Mouse (Mus musculus): ENCODE measurements at regions not wholly inside any gene's neighbourhood (a gene's known extent, or its start where the extent isn't known, plus 50 kb on each side); places are given as distances from the start of the nearest gene placed in this dataset.

DNA sequence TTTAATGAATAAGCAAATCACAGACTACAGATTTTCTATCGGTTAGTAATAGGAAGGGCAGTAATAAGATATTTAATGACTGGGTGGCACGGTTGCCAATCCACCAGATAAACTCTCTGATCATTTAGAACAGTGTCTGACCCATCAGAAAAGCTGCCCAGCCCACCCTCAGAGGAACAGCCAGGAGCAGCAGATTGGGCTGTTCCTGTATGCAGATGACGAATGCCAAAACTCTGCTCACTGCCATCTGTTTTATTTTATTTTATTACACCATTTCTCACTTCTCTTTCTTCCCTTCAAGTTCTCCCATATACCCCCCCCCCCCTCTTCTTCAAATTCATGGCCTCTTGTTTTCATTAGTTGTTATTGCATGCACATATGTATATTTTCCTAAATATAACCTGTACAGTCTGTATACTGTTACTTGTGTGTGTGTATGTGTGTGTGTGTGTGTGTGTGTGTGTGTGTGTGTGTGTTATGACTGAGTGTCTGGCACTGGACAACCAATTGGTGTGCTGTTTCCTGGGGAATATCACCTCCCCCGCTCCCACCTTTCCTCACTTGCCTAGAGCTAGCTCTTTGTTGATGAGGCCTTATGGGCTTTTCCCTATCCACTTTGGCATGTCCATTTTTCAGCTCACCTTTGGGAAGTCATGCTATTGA is 260.9 kb downstream of the Olfm4 start:
- intact Hi-C loops (cut with DNase I), result no loop called here

DNA sequence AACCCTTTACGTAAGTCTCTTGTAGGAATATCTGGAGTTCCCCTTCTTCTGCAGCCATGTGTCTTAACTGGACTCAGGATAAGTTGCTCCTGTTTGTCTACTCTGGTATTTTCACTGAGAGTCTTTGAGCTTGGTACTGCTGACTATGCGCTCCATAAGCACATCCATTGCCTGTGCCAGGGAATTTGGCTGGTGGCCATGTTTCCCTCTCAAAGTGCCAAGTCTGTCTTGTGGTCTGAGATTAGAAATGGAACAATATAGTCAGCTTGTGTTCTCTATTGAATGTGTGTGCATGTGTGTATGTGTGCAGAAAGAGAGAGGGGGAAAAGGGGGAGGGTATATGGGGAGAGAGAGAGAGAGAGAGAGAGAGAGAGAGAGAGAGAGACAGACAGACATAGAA is 263.7 kb downstream of the Olfm4 start:
- intact Hi-C loops (cut with DNase I), result no loop called here

DNA sequence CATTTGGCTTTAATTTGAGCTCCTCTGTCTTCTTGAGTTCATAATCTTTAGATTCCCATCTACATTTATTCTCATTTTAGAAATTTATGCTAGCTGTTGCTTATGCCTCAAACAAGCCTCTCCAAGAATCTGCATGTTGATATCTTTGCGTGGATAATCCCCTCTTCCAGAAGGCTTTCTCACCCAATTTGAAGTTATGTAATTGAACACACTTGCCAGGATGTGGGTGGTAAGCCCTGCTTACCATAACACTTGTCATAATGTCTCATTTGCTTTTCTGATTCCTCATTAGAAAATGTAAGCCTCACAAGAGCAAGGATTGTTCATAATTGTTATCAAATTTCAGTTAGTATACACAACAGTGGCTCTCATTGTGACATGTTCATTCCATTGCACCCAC is 266.0 kb downstream of the Olfm4 start:
- intact Hi-C loops (cut with DNase I), result no loop called here

DNA sequence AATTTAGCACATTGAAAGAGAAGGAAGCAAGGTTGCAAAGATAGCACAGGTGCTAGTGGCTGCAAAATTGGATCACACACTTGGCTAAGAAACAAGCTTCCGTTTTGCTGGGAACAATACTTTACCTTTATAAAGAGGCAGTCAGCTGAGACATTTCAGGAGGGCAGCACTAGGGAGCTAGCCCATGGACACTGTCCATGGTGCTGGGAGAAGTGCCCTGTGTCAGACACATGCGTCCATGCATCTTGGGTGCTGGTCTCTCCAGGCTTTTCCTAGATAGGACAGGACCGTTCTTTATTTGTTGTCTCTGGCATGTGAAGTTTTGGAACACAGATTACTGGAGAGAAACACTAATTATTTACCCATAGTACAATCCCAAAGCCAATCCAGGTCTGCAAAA is 273.2 kb downstream of the Olfm4 start:
- intact Hi-C loops (cut with DNase I), result no loop called here

DNA sequence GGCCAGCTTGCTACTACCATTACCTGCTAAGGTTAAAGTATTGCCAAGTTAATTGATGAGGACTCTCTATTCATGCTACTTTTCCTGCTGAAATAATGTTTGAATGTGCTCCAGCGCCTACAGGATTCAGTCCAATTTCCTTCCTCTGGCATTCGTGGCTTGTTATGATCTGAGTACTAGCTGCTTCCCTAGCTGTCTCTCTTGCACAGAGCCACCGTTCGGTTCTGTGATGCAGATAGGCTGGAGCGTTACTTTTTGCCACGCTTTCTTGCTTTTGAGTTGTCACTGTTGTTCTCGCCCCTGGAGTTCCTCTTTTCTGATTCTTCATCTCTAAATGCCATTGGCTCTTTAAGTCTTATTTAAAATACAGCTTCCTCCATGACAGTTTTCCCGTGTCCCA is 279.3 kb downstream of the Olfm4 start:
- intact Hi-C loops (cut with DNase I), result no loop called here

DNA sequence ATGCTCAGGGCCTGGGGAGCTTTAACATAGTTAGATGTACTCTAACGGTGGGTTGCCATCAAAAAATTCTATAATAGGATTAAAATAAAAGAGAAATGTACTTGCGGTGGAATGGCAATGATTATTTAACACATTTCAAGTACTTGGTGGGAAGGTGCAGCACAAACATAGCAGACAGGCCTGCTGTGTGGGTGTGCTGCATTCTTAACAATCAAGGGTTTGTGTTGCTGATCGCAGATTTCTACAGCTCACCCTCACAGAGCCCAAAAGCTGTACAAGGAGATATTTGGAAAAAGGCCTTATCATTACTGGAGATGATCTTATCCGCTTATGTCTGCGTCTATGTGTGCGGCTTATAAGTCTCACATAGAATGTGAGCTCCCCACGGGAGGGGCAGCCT is 281.2 kb downstream of the Olfm4 start:
- intact Hi-C loops (cut with DNase I), result no loop called here

DNA sequence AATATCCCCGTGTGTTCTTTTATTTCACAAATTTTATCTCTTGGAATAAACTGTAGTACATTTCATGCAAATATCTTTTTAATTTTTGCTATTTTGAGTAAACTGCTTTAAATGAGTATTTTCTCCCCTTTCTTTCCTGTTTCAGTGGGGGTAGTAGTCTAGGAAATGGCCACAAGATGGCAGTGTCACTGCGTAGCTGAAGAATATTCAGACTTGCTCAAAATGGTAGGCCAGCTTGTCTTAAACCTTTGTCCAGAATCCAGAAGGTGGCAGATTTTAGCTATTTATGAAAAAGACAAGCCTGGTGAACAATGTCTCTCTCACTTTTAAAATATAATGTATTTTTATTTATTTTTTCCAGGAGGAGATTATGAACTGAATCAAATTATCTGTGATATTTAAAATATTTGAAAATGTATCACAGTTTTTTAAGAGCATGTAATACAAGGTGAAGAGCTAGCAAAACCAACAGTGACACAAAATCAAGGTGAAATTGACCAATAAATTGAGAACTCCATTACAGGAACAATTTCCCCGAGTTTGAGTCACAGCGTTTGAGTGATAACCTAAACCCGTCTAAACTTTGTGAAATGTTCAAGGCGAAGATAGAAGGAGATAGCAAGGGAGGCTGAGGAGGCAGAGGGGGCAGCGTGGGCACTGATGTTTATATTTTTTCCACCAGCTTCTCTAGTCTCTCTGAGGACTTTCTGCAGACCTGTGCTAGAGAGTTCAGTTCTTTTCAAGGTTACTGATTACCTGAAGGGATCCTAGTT is 285.5 kb downstream of the Olfm4 start:
- intact Hi-C loops (cut with DNase I), result no loop called here

DNA sequence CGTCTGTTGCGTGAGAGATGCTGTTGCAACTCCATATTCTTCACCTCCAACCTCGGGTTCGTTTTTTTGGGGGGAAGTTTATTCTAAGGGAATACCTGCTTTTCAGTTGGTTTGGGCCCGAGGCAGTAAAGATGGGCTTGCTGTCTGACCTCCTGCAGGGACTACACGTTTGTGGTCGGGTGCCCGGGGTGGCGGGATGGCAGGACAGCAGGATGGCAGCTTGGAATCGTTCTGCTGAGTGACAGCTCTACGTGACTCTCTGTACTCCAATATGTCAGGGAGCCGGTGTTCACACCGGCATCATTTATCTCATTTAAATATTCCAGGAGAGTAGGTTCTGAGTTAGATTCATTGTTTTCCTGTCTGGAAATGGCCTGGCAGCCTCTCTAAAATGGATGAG is 286.2 kb downstream of the Olfm4 start:
- intact Hi-C loops (cut with DNase I), result no loop called here

DNA sequence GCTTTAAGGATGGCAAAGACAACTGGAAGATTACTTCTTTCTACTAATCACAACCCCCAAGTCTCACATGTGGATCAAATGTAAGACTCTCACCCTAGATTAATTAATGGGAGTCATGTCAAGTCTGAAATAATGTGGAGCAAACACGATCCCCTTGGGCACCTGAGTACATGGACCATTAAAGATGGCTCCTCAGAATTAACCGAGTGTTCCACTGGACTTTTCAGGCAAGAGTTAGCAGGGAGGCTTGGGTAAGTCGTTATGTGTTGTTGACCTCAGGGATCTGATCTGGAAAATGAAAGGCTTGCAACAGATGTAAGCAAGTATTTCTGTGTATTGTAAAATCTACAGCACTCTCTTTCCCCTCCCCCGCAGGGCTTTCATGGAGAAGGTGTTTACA is 296.3 kb downstream of the Olfm4 start:
- intact Hi-C loops (cut with DNase I), result no loop called here

DNA sequence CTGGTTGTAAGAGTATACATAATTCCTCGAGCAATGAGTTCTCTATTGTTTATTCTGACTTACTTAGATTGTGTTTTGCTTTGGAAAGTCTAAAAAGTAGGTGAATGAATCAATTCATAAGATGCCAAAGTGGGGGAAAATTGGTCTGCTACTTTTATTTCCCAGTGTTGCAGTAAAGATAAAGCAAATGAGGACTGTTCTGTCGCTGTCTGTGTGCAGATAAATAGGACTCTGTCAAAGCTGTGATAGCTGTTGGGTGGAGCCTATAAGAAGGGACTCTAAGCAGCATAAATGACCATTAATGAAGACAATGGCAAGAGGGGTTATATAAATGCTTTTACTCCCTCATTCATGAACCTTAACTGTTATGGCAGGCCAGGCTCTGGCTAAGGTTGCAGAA is 299.8 kb downstream of the Olfm4 start:
- intact Hi-C loops (cut with DNase I), result no loop called here

DNA sequence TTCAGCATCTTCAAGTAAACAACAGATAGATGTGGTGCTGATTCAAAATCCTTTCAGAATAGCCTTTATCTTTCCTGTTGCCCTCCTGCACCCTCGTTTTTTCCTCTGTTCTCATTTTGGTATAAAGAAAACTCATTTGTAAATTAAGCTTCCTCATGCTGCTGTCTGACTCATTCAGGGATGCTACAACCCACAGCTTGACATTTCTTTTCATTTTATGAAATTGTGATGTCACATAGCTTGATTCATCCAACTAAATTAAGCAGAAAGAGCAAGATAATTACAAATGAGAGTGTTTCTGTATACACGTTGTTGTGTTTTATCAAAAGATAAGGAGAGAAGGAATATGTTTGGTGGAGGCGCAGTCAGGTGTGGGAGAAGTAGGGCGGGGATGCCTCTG is 307.5 kb downstream of the Olfm4 start:
- intact Hi-C loops (cut with DNase I), result no loop called here

DNA sequence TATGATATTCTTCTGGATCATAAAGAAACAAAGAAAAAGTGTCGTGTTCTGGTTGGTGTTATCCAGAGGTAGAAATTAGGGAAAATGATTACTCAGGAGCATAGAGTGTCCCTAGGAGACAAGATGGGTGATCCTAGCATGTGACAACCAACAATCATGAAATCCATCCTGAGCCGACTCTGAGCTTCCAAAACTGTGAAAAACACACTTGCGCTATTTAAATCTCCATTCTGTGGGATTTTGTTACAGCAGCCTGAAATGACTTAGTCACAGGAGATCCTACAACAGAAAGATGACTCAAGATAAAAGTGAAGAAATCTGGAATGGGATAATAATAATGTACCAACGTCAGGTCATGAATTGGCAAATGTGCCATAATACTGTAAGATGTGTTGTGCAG is 309.5 kb downstream of the Olfm4 start:
- intact Hi-C loops (cut with DNase I), result no loop called here

DNA sequence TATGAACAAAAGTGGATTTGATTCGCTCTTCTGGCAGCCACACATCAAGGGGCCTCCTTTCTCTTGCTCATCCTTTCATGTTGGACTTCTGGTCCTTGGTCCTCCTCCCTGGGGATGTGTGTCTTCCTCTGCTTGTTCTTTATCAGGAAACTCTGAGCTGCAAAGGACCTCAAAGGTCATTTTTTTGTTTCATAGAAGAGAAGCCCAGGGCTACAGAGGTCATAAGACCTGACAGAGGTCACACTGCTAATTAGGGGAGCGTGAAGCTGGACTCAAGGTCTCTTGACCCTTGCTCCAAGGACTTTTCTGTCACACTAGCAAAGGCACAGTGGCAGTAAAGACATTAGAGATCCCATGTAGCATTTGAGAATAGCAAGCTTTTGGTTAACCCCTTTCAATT is 345.8 kb downstream of the Olfm4 start:
- intact Hi-C loops (cut with DNase I), result no loop called here

DNA sequence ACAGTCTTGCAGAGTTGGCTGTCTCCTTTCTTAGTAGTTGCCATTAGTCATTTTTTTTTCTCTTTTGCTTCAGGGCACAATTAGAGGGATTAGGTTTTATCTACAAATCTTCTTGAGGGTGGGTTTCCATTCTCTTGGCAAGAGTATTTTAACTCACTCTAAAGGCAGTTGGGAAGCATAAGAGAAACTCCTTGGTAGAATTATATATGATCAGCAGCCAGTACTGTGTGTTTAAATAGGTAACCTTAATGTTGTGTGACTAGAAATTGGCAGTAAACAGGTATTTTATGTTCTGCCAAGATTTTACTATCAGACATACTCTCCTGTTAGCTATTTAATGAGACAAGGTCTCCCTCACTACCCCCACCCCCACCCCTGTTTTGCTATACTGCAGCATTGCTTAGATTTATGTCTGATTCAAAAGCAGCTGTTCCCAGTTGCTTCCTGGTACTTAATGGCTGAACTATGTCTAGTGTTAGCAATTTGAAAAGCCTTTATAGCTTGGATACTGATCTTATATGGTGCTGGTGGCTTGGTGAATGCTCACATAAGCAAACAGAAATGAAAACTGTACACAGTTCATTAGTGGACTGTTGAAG is 378.2 kb downstream of the Olfm4 start:
- intact Hi-C loops (cut with DNase I), result no loop called here

DNA sequence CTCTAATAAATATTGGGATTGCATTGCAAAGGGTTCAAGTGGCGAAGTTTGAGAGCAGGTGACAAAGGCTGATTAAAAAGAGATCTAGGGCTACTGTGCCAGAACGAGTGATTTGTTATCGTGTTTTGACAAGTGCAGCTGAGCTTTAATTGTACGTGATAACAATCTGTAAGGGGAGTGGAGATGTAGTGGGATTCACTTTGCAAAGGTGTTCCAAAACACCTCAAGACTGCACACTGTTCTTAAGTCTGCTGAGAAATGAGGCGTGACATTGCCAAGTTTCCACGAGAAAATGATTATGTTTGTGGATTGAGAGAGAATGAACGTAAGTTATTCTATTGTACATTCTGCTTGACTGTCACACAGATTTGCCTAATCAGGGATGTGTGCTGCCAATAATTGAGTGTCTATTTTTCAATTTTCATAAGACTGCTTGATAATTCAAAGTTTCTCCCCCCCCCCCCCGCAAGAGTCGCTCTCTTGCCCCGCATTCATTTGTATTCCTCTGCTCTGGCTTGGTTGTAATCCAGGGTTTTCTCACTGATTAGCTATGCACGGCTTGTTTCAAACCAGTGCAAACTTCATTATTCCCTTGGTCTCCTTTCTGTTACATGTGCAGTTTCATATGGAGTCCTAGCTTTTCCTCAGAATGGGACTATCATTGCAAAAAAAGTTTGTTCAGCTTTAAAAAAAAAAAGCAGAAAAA is 385.7 kb downstream of the Olfm4 start:
- intact Hi-C loops (cut with DNase I), result no loop called here

DNA sequence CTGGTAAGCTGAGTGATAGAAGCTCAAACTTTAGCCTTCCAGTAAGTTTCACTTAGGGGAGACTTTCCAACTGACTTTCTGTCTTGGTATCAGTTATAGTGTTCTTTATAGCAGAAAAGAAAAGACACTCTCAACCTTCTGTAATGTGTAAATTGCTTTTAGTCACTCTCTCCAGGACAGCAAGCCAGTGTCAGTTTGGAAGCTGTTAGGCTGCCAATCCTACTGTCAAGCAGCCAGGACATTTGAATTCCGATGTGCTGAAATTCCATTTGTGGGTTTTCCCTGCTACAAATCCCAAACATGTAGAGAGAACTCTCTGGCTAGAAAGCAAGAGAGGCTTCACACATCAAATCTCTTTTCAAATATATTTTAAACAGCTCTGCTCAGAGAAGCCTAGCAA is 390.4 kb downstream of the Olfm4 start:
- intact Hi-C loops (cut with DNase I), result no loop called here

DNA sequence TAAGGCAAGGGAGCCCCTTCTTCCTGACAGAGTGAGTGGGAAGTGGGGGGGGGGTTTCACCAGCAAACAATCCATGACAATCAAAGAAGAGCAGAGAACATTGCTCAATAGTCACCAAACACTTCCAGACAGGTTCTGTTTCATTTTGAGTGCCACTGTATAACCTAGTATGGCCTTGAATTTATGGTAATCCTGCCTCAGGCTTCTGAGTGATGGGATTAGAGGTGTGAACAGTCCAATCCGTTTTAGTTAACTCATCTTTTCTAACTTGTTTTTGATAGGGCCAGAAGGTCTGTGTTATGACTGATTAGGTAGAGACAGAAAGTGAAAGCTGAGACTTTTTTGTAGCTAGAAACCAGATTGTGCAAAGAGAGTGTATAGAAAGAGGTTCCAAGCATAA is 393.2 kb downstream of the Olfm4 start:
- intact Hi-C loops (cut with DNase I), result no loop called here

DNA sequence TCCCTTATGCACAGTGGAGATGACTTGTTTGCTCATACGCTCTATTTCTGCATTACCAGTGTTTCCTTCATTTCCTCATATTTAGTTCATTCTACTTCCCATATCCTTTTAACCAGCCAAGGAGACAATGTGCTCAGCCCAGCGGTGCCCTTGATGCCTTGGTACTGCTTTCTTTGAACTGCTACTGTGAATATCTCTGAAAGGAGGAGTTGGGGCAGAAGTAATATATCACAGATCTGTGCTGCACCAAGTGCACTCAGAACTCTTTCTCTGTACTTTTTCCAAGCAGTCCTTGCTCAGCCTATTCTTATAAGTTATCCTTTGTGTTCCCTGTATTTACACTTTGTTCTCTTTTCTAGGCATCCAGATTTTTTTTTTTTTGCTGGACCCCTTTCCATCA is 407.5 kb downstream of the Olfm4 start:
- intact Hi-C loops (cut with DNase I), result no loop called here

DNA sequence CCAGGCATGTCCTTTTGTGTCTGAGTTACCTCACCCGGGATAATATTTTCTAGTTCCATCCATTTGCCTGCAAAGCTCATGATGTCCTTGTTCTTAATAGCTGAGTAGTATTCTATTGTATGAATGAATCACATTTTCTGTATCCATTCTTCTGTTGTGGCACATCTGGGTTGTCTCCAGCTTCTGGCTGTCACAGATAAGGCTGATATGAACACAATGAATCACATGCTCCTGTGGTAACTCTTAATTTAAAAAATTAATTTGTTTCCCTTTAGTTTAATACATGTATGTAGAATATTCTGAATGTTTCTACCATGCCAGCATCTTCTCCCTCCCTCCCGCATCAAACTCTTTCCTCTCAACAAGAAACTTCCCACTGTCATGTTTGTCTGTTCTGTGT is 424.4 kb downstream of the Olfm4 start:
- intact Hi-C loops (cut with DNase I), result no loop called here

DNA sequence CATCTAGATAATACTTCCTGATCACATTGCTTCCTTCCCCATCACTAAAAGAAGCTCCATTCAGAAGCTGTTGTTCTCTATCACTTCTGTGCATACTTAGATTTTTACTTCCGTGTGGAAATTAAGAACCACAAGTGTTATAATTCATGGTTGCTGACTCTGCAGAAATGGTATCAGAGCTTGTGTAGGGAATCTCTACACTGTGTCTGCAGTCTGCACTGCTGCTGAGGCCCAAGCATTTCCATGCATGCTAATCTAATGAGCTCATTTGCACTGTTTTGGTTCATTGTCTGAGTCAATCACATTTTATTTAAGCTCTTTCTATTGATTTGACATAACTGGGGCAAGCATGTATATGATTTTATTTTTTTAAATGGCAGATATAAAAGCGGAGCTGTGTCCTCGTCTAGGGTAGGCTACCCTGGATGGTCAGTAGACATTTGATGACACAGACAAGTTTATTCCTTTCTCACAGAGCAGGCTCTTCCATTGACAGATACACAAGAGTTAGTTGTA is 435.0 kb downstream of the Olfm4 start:
- intact Hi-C loops (cut with DNase I), result no loop called here

DNA sequence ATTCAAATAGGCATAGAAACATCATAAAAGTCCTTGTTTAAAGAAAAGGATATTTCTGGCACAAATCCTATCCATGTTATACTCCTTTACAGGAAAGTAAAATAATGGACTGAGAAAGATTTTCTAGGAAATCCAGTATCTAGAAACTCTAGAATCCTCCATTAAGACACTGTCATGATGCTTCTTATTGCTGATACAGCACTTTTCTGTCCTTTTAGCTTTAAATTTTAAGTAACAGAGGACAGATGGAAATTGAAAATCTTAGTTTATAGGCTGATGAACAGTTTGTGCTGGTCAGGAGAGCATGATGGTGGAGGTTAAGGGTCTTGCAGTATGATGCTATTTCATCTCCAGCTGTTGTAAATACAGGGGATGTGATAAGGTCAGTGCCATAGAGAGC is 459.9 kb downstream of the Olfm4 start:
- intact Hi-C loops (cut with DNase I), result no loop called here

DNA sequence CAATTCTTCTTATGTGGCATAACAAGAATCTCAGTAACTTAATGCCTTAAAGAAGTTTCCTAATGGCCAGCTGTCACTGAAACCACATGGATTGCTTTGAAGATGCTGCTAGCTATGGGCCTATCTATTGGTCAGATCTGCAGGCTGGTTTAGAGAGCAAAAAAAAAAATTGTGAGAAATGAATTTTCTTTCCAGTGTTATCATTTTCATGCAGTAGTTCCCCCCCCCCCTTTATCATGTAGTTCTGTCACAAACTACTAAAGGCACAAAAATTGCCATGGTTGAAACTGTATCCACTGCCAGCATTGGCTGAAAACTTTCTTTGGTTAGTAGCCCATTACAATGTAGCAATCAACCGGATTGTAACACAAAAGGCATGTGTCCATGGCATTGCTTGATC is 487.6 kb downstream of the Olfm4 start:
- intact Hi-C loops (cut with DNase I), result no loop called here
